Mouse (Mus musculus) lung, adult 2 months (tissue): Measurements from ENCODE around the gene Kat6b.

Source experiments
- CTCF ChIP-seq: fragments of 200-500 bp; IDR thresholded peaks from 2 replicates; pipeline ENCODE4 v1.5.1; 2011; ENCODE audit warnings: mild to moderate bottlenecking, low read length, control low read depth; ENCODE audit not compliant: insufficient read depth
- POLR2A ChIP-seq: fragments of 200-500 bp; IDR thresholded peaks from 2 replicates; pipeline ENCODE4 v1.6.1; 2011; ENCODE audit warnings: low read depth, mild to moderate bottlenecking, control low read depth, low read length, borderline replicate concordance; ENCODE audit errors: extremely low read depth

DNA sequence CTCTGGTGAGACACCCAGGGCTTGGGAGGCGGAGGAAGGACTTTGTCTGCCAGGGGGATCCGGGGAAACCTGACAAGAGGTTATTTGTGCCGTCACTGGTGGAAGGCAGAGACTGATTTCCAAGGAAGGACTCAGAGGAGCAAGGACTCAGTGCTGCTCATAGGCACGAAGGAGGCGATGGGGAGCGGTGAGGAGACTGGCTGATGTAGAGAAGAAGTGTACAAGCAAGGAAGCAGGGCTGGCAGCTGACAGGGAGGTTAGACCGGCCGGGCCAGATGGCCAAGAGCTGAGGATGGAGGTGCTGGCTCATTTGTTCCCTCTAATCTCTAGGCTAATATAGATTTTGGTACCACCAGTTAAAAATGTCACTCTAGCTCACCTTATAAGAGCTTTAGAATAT is 72.8 kb downstream of the Kat6b start:
- TF ChIP-seq POLR2A = no peak
- no peak for TF ChIP-seq CTCF
